Mouse (Mus musculus) cerebellum, adult 11 months (tissue): ENCODE data around the gene Btrc.

Experiments used
- DNase-seq: peaks from one replicate; pipeline ENCODE4 v3.0.0; 2022

Btrc gene

GRCm38 (mm10) chr19:45475928-45476553 lies 112.5 kb downstream of the Btrc start:
- DNase-seq: peak; percentile 16

GRCm38 (mm10) chr19:45479548-45479947 lies 116.0 kb downstream of the Btrc start:
- no peak for DNase-seq

- no peak for DNase-seq
Measured at GRCm38 (mm10) chr19:45480490-45480889, 117.0 kb downstream of the Btrc start.

GRCm38 (mm10) chr19:45480951-45481350 lies 117.4 kb downstream of the Btrc start:
- no peak for DNase-seq

GRCm38 (mm10) chr19:45483470-45483869 lies 119.9 kb downstream of the Btrc start:
- DNase-seq: no peak

- no peak for DNase-seq
Measured at GRCm38 (mm10) chr19:45486206-45486991, 122.9 kb downstream of the Btrc start.

GRCm38 (mm10) chr19:45486992-45487387 lies 123.5 kb downstream of the Btrc start:
- no peak for DNase-seq

GRCm38 (mm10) chr19:45489961-45490360 lies 126.4 kb downstream of the Btrc start:
- no peak for DNase-seq

- DNase-seq: no peak
Measured at GRCm38 (mm10) chr19:45491246-45491645, 127.7 kb downstream of the Btrc start.

GRCm38 (mm10) chr19:45494121-45494775 lies 130.7 kb downstream of the Btrc start:
- no peak for DNase-seq

GRCm38 (mm10) chr19:45505446-45505845 lies 141.9 kb downstream of the Btrc start:
- DNase-seq: no peak

- peak; percentile 46 for DNase-seq
Measured at GRCm38 (mm10) chr19:45507531-45507930, 144.0 kb downstream of the Btrc start.

- no peak for DNase-seq
Measured at GRCm38 (mm10) chr19:45510680-45511079, 147.1 kb downstream of the Btrc start.

GRCm38 (mm10) chr19:45511406-45511805 lies 147.9 kb downstream of the Btrc start:
- DNase-seq: no peak

GRCm38 (mm10) chr19:45515341-45515740 lies 151.8 kb downstream of the Btrc start:
- no peak for DNase-seq

GRCm38 (mm10) chr19:45516264-45516663 lies 152.7 kb downstream of the Btrc start:
- DNase-seq: no peak

- DNase-seq: no peak
Measured at GRCm38 (mm10) chr19:45527382-45527781, 163.8 kb downstream of the Btrc start.

GRCm38 (mm10) chr19:45527931-45528534 lies 164.5 kb downstream of the Btrc start:
- DNase-seq: no peak

GRCm38 (mm10) chr19:45529294-45529693 lies 165.8 kb downstream of the Btrc start:
- DNase-seq: no peak

- no peak for DNase-seq
Measured at GRCm38 (mm10) chr19:45530200-45530995, 166.9 kb downstream of the Btrc start.

- DNase-seq: no peak
Measured at GRCm38 (mm10) chr19:45531554-45531953, 168.0 kb downstream of the Btrc start.

GRCm38 (mm10) chr19:45533617-45534016 lies 170.1 kb downstream of the Btrc start:
- DNase-seq: no peak
